Mouse (Mus musculus): ENCODE data around the gene Mmp14. TPM values are rescaled to one million over a fixed set of nuclear protein-coding genes. Genes with fewer than 3 reads are reported as not detected.

Mmp14 gene
- total RNA-seq, 1 experiment = 29.8 TPM

DNA sequence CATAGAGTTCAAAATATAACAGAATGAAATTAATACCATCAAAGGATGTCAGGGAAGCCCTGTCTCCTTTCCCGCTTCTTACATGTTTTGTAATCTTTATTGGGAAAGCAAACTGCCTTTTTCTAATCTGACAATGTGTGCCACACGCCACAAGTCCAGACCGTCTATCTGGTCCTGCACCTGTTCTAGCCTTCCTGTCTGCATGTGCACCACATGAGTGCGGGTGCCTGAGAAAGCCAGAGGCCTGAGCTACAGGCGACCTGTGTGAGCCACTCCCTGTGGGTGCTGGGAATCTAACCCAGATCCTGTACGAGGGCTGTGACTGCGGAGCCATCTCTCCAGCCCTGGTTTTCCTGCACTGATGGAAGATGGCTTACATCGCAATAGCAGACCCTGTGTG lies 47.0 kb upstream of the Mmp14 start:
- H3K9me3 ChIP-seq (ENCODE audit: control insufficient read depth, insufficient read depth, low read depth, low read length) = no peaks in the 10 kb centered on the region
- peaks cover 39% of the 10 kb centered on the region for H3K36me3 ChIP-seq (ENCODE audit: control insufficient read depth, insufficient read depth, low read length, poor library complexity, severe bottlenecking)
- no peak overlapping the region for H3K27ac ChIP-seq (ENCODE audit: insufficient read depth, low read depth, low read length, poor library complexity, severe bottlenecking)
- TF ChIP-seq ZC3H11A (IDR thresholded peaks at IDR 0.05; ENCODE audit: borderline replicate concordance, low read depth, low read length) (no peak), CHD2 (IDR thresholded peaks at IDR 0.05; ENCODE audit: low read depth, low read length) (no peak), HCFC1 (IDR thresholded peaks at IDR 0.05; ENCODE audit: borderline replicate concordance, insufficient read depth, low read length) (no peak), ZNF384 (IDR thresholded peaks at IDR 0.05; ENCODE audit: low read depth, low read length) (no peak), MAFK (IDR thresholded peaks at IDR 0.05; ENCODE audit: insufficient read depth, low read depth, low read length) (no peak)
- DNase-seq (ENCODE audit: low read depth, low spot score) = no peak
- no peak overlapping the region for H3K9ac ChIP-seq (ENCODE audit: insufficient read depth, low read depth, low read length, poor library complexity, severe bottlenecking)
- H3K4me3 ChIP-seq (ENCODE audit: insufficient read depth in 1 of 2, low read depth in 1 of 2, low read length in 2 of 2, poor library complexity in 1 of 2, severe bottlenecking in 1 of 2) = no peak overlapping the region
- in situ Hi-C loops (cut with MboI; ENCODE audit: low sequenced_read_pairs in 2 of 2, unreplicated experiment in 2 of 2) = loop anchor here in 1 of 2 experiments (25.0 kb wide), 1 partner anchor 103 kb away; the partner anchor contains the start of gene Rem2
- peaks cover 11 to 44% of the 10 kb centered on the region in 2 experiments; a peak in 3 of 4 replicates for H3K4me1 ChIP-seq (ENCODE audit: control insufficient read depth in 2 of 2, insufficient read depth in 2 of 2, low read length in 2 of 2, poor library complexity in 1 of 2)

DNA sequence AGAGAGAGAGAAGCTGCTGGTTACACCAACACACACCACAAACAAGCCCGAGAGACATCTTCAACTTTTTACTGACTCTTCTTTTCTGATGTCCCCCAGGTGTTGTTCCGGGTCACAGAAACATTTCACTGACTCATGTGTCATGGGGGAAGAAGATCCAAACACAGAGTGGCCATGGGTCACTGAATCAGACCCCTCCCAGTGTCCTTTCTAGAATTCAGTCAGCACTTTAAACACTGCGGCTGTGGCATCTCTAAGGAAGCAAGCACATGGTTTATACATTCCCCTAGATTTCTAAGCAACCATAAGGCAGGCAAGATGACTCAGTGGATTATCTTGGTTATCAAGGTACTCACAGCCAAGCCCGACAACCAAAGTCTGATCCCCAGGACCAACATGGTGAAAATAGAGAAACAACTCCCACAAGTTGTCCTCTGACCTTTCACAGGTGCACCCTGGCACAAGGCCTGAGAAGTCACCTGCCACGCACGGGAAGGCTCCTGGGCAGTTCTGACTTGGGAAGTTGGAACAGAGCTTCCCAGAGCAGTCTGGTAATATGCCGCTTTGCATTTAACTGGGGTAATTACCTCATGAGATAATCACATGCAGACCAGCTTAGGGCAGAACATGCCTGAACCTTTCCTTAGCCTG lies 45.3 kb upstream of the Mmp14 start:
- DNase-seq (ENCODE audit: low read depth, low spot score) = no peak
- Histone ChIP-seq H3K36me3 (ENCODE audit: control insufficient read depth, insufficient read depth, low read length, poor library complexity, severe bottlenecking) (peaks cover 40% of the 10 kb centered on the region), H3K9me3 (ENCODE audit: control insufficient read depth, insufficient read depth, low read depth, low read length) (no peaks in the 10 kb centered on the region), H3K4me3 (ENCODE audit: insufficient read depth in 1 of 2, low read depth in 1 of 2, low read length in 2 of 2, poor library complexity in 1 of 2, severe bottlenecking in 1 of 2) (no peak overlapping the region), H3K4me1 (ENCODE audit: control insufficient read depth in 2 of 2, insufficient read depth in 2 of 2, low read length in 2 of 2, poor library complexity in 1 of 2) (peaks cover 6 to 29% of the 10 kb centered on the region in 2 experiments; a peak in 3 of 4 replicates), H3K9ac (ENCODE audit: insufficient read depth, low read depth, low read length, poor library complexity, severe bottlenecking) (no peak overlapping the region), H3K27ac (ENCODE audit: insufficient read depth, low read depth, low read length, poor library complexity, severe bottlenecking) (no peak overlapping the region)
- in situ Hi-C loops (cut with MboI; ENCODE audit: low sequenced_read_pairs in 2 of 2, unreplicated experiment in 2 of 2) = loop anchor here in 1 of 2 experiments (25.0 kb wide), 1 partner anchor 101 kb away; the partner anchor contains the start of gene Rem2
- TF ChIP-seq MAFK (IDR thresholded peaks at IDR 0.05; ENCODE audit: insufficient read depth, low read depth, low read length) (no peak), HCFC1 (IDR thresholded peaks at IDR 0.05; ENCODE audit: borderline replicate concordance, insufficient read depth, low read length) (no peak)

DNA sequence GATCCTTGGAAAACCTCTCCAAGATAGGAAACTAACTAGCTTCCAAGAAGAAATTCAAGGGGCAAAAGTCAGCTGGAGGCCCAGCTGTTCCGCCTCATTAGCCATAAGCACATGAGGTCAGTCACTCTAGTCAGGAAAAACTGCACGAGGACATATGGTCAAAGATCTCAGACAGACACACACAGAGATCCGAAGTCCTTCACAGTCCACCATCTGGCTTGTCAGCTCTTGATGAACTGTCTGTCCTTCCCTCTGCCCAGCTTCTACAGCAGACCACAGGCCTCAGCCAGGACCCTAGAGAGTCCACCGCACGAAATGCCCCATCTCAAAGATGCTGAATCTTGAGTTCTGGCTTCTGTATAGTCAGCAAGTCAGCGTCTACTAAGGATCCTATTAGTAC lies 43.9 kb upstream of the Mmp14 start:
- DNase-seq (ENCODE audit: low read depth, low spot score) = no peak
- Histone ChIP-seq H3K4me1 (ENCODE audit: control insufficient read depth in 2 of 2, insufficient read depth in 2 of 2, low read length in 2 of 2, poor library complexity in 1 of 2) (peaks cover 5 to 17% of the 10 kb centered on the region in 2 experiments; a peak in 3 of 4 replicates), H3K9ac (ENCODE audit: insufficient read depth, low read depth, low read length, poor library complexity, severe bottlenecking) (no peak overlapping the region), H3K9me3 (ENCODE audit: control insufficient read depth, insufficient read depth, low read depth, low read length) (no peaks in the 10 kb centered on the region), H3K27ac (ENCODE audit: insufficient read depth, low read depth, low read length, poor library complexity, severe bottlenecking) (no peak overlapping the region), H3K4me3 (ENCODE audit: insufficient read depth in 1 of 2, low read depth in 1 of 2, low read length in 2 of 2, poor library complexity in 1 of 2, severe bottlenecking in 1 of 2) (no peak overlapping the region), H3K36me3 (ENCODE audit: control insufficient read depth, insufficient read depth, low read length, poor library complexity, severe bottlenecking) (peaks cover 36% of the 10 kb centered on the region)
- TF ChIP-seq CHD2 (IDR thresholded peaks at IDR 0.05; ENCODE audit: low read depth, low read length) = no peak
- TF ChIP-seq HCFC1 (IDR thresholded peaks at IDR 0.05; ENCODE audit: borderline replicate concordance, insufficient read depth, low read length) = no peak
- no peak for TF ChIP-seq MAFK (IDR thresholded peaks at IDR 0.05; ENCODE audit: insufficient read depth, low read depth, low read length)
- no peak for TF ChIP-seq ZNF384 (IDR thresholded peaks at IDR 0.05; ENCODE audit: low read depth, low read length)
- TF ChIP-seq ZC3H11A (IDR thresholded peaks at IDR 0.05; ENCODE audit: borderline replicate concordance, low read depth, low read length) = no peak
- in situ Hi-C loops (cut with MboI; ENCODE audit: low sequenced_read_pairs in 2 of 2, unreplicated experiment in 2 of 2) = loop anchor here in 1 of 2 experiments (25.0 kb wide), 1 partner anchor 100 kb away; the partner anchor contains the start of gene Rem2

- Histone ChIP-seq H3K27ac (ENCODE audit: insufficient read depth, low read depth, low read length, poor library complexity, severe bottlenecking) (no peak overlapping the region), H3K4me1 (ENCODE audit: control insufficient read depth in 2 of 2, insufficient read depth in 2 of 2, low read length in 2 of 2, poor library complexity in 1 of 2) (peaks cover 0 to 11% of the 10 kb centered on the region in 2 experiments; a peak in 2 of 4 replicates), H3K9me3 (ENCODE audit: control insufficient read depth, insufficient read depth, low read depth, low read length) (no peaks in the 10 kb centered on the region), H3K9ac (ENCODE audit: insufficient read depth, low read depth, low read length, poor library complexity, severe bottlenecking) (no peak overlapping the region), H3K36me3 (ENCODE audit: control insufficient read depth, insufficient read depth, low read length, poor library complexity, severe bottlenecking) (peaks cover 53% of the 10 kb centered on the region), H3K4me3 (ENCODE audit: insufficient read depth in 1 of 2, low read depth in 1 of 2, low read length in 2 of 2, poor library complexity in 1 of 2, severe bottlenecking in 1 of 2) (no peak overlapping the region)
- in situ Hi-C loops (cut with MboI; ENCODE audit: low sequenced_read_pairs in 2 of 2, unreplicated experiment in 2 of 2) = loop anchor here in 1 of 2 experiments (25.0 kb wide), 1 partner anchor 96 kb away; the partner anchor contains the start of gene Rem2
- TF ChIP-seq CHD2 (IDR thresholded peaks at IDR 0.05; ENCODE audit: low read depth, low read length) (no peak), ZC3H11A (IDR thresholded peaks at IDR 0.05; ENCODE audit: borderline replicate concordance, low read depth, low read length) (no peak), MAFK (IDR thresholded peaks at IDR 0.05; ENCODE audit: insufficient read depth, low read depth, low read length) (no peak), HCFC1 (IDR thresholded peaks at IDR 0.05; ENCODE audit: borderline replicate concordance, insufficient read depth, low read length) (no peak), ZNF384 (IDR thresholded peaks at IDR 0.05; ENCODE audit: low read depth, low read length) (no peak)
- DNase-seq (ENCODE audit: low read depth, low spot score) = no peak
Measured at GRCm38 (mm10) chr14:54390843-54391242, 40.6 kb upstream of the Mmp14 start.

All from ES-E14 (cell line).